Mouse (Mus musculus): ENCODE results near the gene Procr. TPM values are rescaled to one million over a fixed set of nuclear protein-coding genes. Genes with fewer than 3 reads are reported as not detected.

Procr gene
- polyA plus RNA-seq, 1 experiment from 2014 or later, result 3.1 TPM

DNA sequence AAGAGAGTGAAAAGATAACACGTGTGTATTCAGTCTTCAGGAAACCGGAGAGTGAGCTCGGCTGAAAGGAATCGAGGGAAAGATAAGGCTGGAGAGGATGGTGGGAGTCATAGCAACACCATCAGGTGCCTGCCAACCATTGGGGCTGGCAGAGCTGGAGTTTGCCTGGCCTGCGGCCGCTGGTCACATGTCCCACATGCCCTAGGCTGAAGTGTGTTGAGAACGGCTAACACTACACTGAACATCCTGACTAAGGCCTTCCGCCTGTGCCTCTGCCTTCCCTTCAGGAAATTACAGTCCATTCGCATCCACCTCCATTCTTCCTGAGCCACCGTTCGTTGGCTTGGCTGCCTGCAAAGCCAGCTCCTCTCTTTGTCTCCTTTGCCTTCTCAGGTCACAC lies 8.7 kb upstream of the Procr start:
- 89% methylated on average over 11 of the region's 11 CpGs for WGBS
- no peak overlapping the region for H3K9ac ChIP-seq (ENCODE audit: low read depth, low read length)
- no peak overlapping the region for H3K4me2 ChIP-seq (replicated peaks; ENCODE audit: low read depth, low read length)
- H3K36me3 ChIP-seq (ENCODE audit: control insufficient read depth, insufficient read depth, low read length), result no peaks in the 10 kb centered on the region
- no peaks in the 10 kb centered on the region for H3K27me3 ChIP-seq (ENCODE audit: control insufficient read depth, insufficient read depth, low read length)
- H3K4me1 ChIP-seq (replicated peaks; ENCODE audit: control insufficient read depth, insufficient read depth, low read length), result no peaks in the 10 kb centered on the region
- no peak overlapping the region for H3K27ac ChIP-seq (ENCODE audit: low read depth, low read length)
- H3K9me3 ChIP-seq (ENCODE audit: control insufficient read depth, low read length), result no peaks in the 10 kb centered on the region
- ATAC-seq (ENCODE audit: low FRiP score), result no peak
- DNase-seq (ENCODE audit: low spot score), result no peak
- H3K4me3 ChIP-seq (ENCODE audit: low read depth, low read length), result no peak overlapping the region

- ATAC-seq (ENCODE audit: low FRiP score) (no peak), DNase-seq (ENCODE audit: low spot score) (no peak)
- Histone ChIP-seq H3K27ac (ENCODE audit: low read depth, low read length) (no peak overlapping the region), H3K9me3 (ENCODE audit: control insufficient read depth, low read length) (no peaks in the 10 kb centered on the region), H3K4me1 (replicated peaks; ENCODE audit: control insufficient read depth, insufficient read depth, low read length) (no peaks in the 10 kb centered on the region), H3K4me3 (ENCODE audit: low read depth, low read length) (no peak overlapping the region), H3K4me2 (replicated peaks; ENCODE audit: low read depth, low read length) (no peak overlapping the region), H3K27me3 (ENCODE audit: control insufficient read depth, insufficient read depth, low read length) (no peaks in the 10 kb centered on the region), H3K9ac (ENCODE audit: low read depth, low read length) (no peak overlapping the region), H3K36me3 (ENCODE audit: control insufficient read depth, insufficient read depth, low read length) (no peaks in the 10 kb centered on the region)
- WGBS, result 84% methylated on average over 12 of the region's 12 CpGs
Measured at GRCm38 (mm10) chr2:155742931-155743337, 8.0 kb upstream of the Procr start.

DNA sequence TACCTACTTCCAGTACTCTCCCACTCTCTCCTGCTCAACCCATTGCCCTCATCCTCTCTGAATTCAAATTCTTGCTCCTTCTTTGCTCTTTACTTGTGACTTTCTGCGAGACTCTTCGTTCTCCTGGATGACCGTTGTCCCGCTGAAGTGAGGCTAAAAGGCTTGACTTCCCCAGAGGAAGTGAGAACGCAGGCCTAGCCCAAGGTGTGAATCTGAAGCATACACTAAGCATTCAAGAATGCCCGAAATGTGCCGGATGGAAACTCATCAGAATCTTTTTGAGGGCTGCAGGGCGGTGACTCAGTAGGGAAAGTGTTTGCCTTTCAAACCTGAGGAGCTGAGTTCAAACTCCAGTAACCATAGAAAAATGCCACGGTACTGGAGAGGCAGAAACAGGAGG lies 7.6 kb upstream of the Procr start:
- H3K9ac ChIP-seq (ENCODE audit: low read depth, low read length), result no peak overlapping the region
- H3K4me2 ChIP-seq (replicated peaks; ENCODE audit: low read depth, low read length), result no peak overlapping the region
- no peak overlapping the region for H3K4me3 ChIP-seq (ENCODE audit: low read depth, low read length)
- no peak for ATAC-seq (ENCODE audit: low FRiP score)
- no peaks in the 10 kb centered on the region for H3K27me3 ChIP-seq (ENCODE audit: control insufficient read depth, insufficient read depth, low read length)
- H3K9me3 ChIP-seq (ENCODE audit: control insufficient read depth, low read length), result no peaks in the 10 kb centered on the region
- DNase-seq (ENCODE audit: low spot score), result no peak
- 87% methylated on average over 9 of the region's 9 CpGs for WGBS
- no peaks in the 10 kb centered on the region for H3K36me3 ChIP-seq (ENCODE audit: control insufficient read depth, insufficient read depth, low read length)
- H3K4me1 ChIP-seq (replicated peaks; ENCODE audit: control insufficient read depth, insufficient read depth, low read length), result no peaks in the 10 kb centered on the region
- H3K27ac ChIP-seq (ENCODE audit: low read depth, low read length), result no peak overlapping the region

- Histone ChIP-seq H3K27ac (ENCODE audit: low read depth, low read length) (no peak overlapping the region), H3K27me3 (ENCODE audit: control insufficient read depth, insufficient read depth, low read length) (no peaks in the 10 kb centered on the region), H3K4me2 (replicated peaks; ENCODE audit: low read depth, low read length) (no peak overlapping the region), H3K4me1 (replicated peaks; ENCODE audit: control insufficient read depth, insufficient read depth, low read length) (no peaks in the 10 kb centered on the region), H3K9me3 (ENCODE audit: control insufficient read depth, low read length) (no peaks in the 10 kb centered on the region), H3K4me3 (ENCODE audit: low read depth, low read length) (no peak overlapping the region), H3K9ac (ENCODE audit: low read depth, low read length) (no peak overlapping the region), H3K36me3 (ENCODE audit: control insufficient read depth, insufficient read depth, low read length) (no peaks in the 10 kb centered on the region)
- ATAC-seq (ENCODE audit: low FRiP score), result no peak
- WGBS, result 62% methylated on average over 3 of the region's 3 CpGs
- DNase-seq (ENCODE audit: low spot score), result no peak
Measured at GRCm38 (mm10) chr2:155745487-155745886, 5.4 kb upstream of the Procr start.

- WGBS, result 89% methylated on average over 4 of the region's 4 CpGs
- Histone ChIP-seq H3K36me3 (ENCODE audit: control insufficient read depth, insufficient read depth, low read length) (no peaks in the 10 kb centered on the region), H3K4me2 (replicated peaks; ENCODE audit: low read depth, low read length) (no peak overlapping the region), H3K9ac (ENCODE audit: low read depth, low read length) (no peak overlapping the region), H3K27ac (ENCODE audit: low read depth, low read length) (no peak overlapping the region), H3K4me1 (replicated peaks; ENCODE audit: control insufficient read depth, insufficient read depth, low read length) (no peaks in the 10 kb centered on the region; the same call in 1 of the 2 replicates), H3K9me3 (ENCODE audit: control insufficient read depth, low read length) (no peaks in the 10 kb centered on the region), H3K4me3 (ENCODE audit: low read depth, low read length) (no peak overlapping the region), H3K27me3 (ENCODE audit: control insufficient read depth, insufficient read depth, low read length) (0 out of 2 replicates have a peak, but pooled peaks cover 3% of the 10 kb centered on the region)
- no peak for DNase-seq (ENCODE audit: low spot score)
- ATAC-seq (ENCODE audit: low FRiP score), result no peak
Measured at GRCm38 (mm10) chr2:155749394-155749793, 1.5 kb upstream of the Procr start.

DNA sequence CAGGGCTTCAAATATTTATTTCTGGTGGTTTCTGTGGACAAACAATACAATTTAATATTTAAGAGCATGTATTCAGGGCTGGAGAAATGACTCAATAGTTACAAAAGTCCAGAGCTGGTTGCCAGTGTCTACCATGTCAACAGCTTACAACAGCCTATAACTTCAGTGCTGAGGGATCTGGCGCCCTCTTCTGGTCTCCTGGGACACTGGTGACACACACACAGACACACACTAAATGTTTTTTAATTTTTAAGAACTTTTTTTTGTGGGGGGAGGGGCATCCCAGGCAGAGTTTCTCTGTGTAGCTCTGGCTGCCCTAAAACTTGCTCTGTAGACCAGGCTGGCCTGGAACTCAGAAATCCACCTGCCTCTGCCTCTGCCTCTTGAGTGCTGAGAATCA lies 4.8 kb downstream of the Procr start:
- DNase-seq (ENCODE audit: low spot score) (peak; percentile 57), ATAC-seq (ENCODE audit: low FRiP score) (no peak)
- no peak overlapping the region for H3K9ac ChIP-seq (ENCODE audit: low read depth, low read length)
- H3K27me3 ChIP-seq (ENCODE audit: control insufficient read depth, insufficient read depth, low read length), result 0 out of 2 replicates have a peak, but pooled peaks cover 3% of the 10 kb centered on the region
- no peak overlapping the region for H3K27ac ChIP-seq (ENCODE audit: low read depth, low read length)
- no peak overlapping the region for H3K4me3 ChIP-seq (ENCODE audit: low read depth, low read length)
- WGBS, result 7% methylated on average over 1 of the region's 1 CpGs
- H3K9me3 ChIP-seq (ENCODE audit: control insufficient read depth, low read length), result no peaks in the 10 kb centered on the region
- no peaks in the 10 kb centered on the region; the same call in 1 of the 2 replicates for H3K4me1 ChIP-seq (replicated peaks; ENCODE audit: control insufficient read depth, insufficient read depth, low read length)
- no peak overlapping the region for H3K4me2 ChIP-seq (replicated peaks; ENCODE audit: low read depth, low read length)
- no peaks in the 10 kb centered on the region for H3K36me3 ChIP-seq (ENCODE audit: control insufficient read depth, insufficient read depth, low read length)

DNA sequence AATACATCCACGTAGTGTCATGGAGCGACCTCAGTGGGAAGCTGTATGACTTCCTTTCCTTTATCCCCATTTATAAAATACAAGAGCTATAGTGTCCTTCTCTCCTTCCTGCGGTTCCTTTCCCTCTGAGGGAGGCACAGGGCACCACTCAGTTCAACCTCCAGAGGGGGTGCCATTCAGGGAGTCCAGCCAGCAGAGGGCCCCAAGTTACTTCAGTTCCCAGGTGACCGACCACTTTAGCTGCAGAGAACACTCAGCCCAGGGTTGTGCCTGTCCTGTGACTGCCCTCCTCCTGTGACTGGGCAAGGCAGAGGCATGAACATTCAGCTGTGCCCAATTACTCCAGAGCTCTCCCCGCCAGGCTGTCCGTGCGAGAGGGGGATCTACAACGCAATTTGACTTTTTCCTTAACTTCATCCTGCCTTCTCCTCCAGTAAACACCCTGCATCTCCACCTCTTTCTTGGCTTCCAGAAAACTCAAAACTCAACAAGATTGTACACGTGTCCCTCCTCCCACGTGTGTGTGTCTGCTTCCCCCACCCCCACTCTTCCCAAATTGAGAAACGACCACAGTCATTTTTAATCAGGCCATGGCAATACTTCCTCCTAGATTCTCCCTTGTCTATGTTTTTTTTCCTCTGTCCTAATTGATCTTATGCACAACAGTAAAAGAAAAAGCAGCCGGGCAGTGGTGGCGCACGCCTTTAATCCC lies 6.1 kb downstream of the Procr start:
- Histone ChIP-seq H3K27ac (ENCODE audit: low read depth, low read length) (no peak overlapping the region), H3K9ac (ENCODE audit: low read depth, low read length) (no peak overlapping the region), H3K36me3 (ENCODE audit: control insufficient read depth, insufficient read depth, low read length) (no peaks in the 10 kb centered on the region), H3K9me3 (ENCODE audit: control insufficient read depth, low read length) (no peaks in the 10 kb centered on the region), H3K4me2 (replicated peaks; ENCODE audit: low read depth, low read length) (no peak overlapping the region), H3K27me3 (ENCODE audit: control insufficient read depth, insufficient read depth, low read length) (no peaks in the 10 kb centered on the region), H3K4me1 (replicated peaks; ENCODE audit: control insufficient read depth, insufficient read depth, low read length) (no peaks in the 10 kb centered on the region), H3K4me3 (ENCODE audit: low read depth, low read length) (no peak overlapping the region)
- DNase-seq (ENCODE audit: low spot score), result no peak
- ATAC-seq (ENCODE audit: low FRiP score), result no peak
- WGBS, result 65% methylated on average over 14 of the region's 14 CpGs

- 55% methylated on average over 13 of the region's 13 CpGs for WGBS
- H3K9ac ChIP-seq (ENCODE audit: low read depth, low read length), result no peak overlapping the region
- no peak overlapping the region for H3K4me2 ChIP-seq (replicated peaks; ENCODE audit: low read depth, low read length)
- no peaks in the 10 kb centered on the region for H3K4me1 ChIP-seq (replicated peaks; ENCODE audit: control insufficient read depth, insufficient read depth, low read length)
- DNase-seq (ENCODE audit: low spot score) (peak; percentile 90), ATAC-seq (ENCODE audit: low FRiP score) (0 out of 2 replicates have a peak, but pooled peaks have one; percentile 40)
- H3K36me3 ChIP-seq (ENCODE audit: control insufficient read depth, insufficient read depth, low read length), result no peaks in the 10 kb centered on the region
- no peak overlapping the region for H3K4me3 ChIP-seq (ENCODE audit: low read depth, low read length)
- no peak overlapping the region for H3K27ac ChIP-seq (ENCODE audit: low read depth, low read length)
- no peaks in the 10 kb centered on the region for H3K27me3 ChIP-seq (ENCODE audit: control insufficient read depth, insufficient read depth, low read length)
- H3K9me3 ChIP-seq (ENCODE audit: control insufficient read depth, low read length), result no peaks in the 10 kb centered on the region
Measured at GRCm38 (mm10) chr2:155764679-155765418, 13.9 kb downstream of the Procr start.

GRCm38 (mm10) chr2:155773664-155774063 lies 22.7 kb downstream of the Procr start:
- ATAC-seq (ENCODE audit: low FRiP score), result no peak

More at GRCm38 (mm10) chr2:155773664-155774063, 22.7 kb downstream of the Procr start:
- Histone ChIP-seq H3K9ac (ENCODE audit: low read depth, low read length) (no peak overlapping the region), H3K36me3 (ENCODE audit: control insufficient read depth, insufficient read depth, low read length) (no peaks in the 10 kb centered on the region), H3K27me3 (ENCODE audit: control insufficient read depth, insufficient read depth, low read length) (peaks cover 14% of the 10 kb centered on the region), H3K4me1 (replicated peaks; ENCODE audit: control insufficient read depth, insufficient read depth, low read length) (0 out of 2 replicates have a peak, but pooled peaks cover 2% of the 10 kb centered on the region), H3K4me2 (replicated peaks; ENCODE audit: low read depth, low read length) (no peak overlapping the region), H3K27ac (ENCODE audit: low read depth, low read length) (no peak overlapping the region), H3K9me3 (ENCODE audit: control insufficient read depth, low read length) (no peaks in the 10 kb centered on the region), H3K4me3 (ENCODE audit: low read depth, low read length) (no peak overlapping the region)
- 71% methylated on average over 4 of the region's 4 CpGs for WGBS
- no peak for DNase-seq (ENCODE audit: low spot score)
